Mouse (Mus musculus) CH12.LX (cell line): Measurements from ENCODE around the gene Hoxd1. TPM values are rescaled to one million over a fixed set of nuclear protein-coding genes. Genes with fewer than 3 reads are reported as not detected.

Experiments used
- DNase-seq: peaks from one replicate; pipeline ENCODE4 v3.0.0-alpha.2; 2013; ENCODE audit errors: extremely low read depth
- H3K27ac ChIP-seq: 2 replicates; pipeline ENCODE4 v1.5.1; 2012; ENCODE audit warnings: low read depth, mild to moderate bottlenecking, control low read depth, moderate library complexity; ENCODE audit not compliant: insufficient read depth
- H3K27me3 ChIP-seq: replicated peaks from 2 replicates; pipeline ENCODE3; 2012; ENCODE audit warnings: inconsistent platforms
- H3K36me3 ChIP-seq, 2 experiments: replicated peaks in 1 of 2; 2 replicates each; pipeline versions ENCODE3 to v1.6.1; 2012; ENCODE audit warnings: inconsistent platforms in 1 of 2, low read length in 1 of 2, mild to moderate bottlenecking in 1 of 2, mixed read lengths in 1 of 2, moderate library complexity in 1 of 2; ENCODE audit not compliant: control insufficient read depth in 1 of 2, insufficient read depth in 1 of 2
- H3K4me1 ChIP-seq, 2 experiments: 2 replicates each; pipeline ENCODE4 v1.6.1; 2012; ENCODE audit warnings: inconsistent platforms in 1 of 2, moderate library complexity in 1 of 2; ENCODE audit not compliant: insufficient read depth in 2 of 2, control insufficient read depth in 1 of 2
- H3K4me2 ChIP-seq: 2 replicates; pipeline ENCODE4 v1.6.1; 2012; ENCODE audit warnings: low read depth, mild to moderate bottlenecking, control low read depth; ENCODE audit not compliant: poor library complexity, insufficient read depth, severe bottlenecking
- H3K4me3 ChIP-seq, 3 experiments: fragments of 150-350 bp in 1 of 3; sonication (generic) in 1 of 3; replicated peaks in 1 of 3; 2 replicates each; pipeline versions ENCODE3 to v1.5.1; 2011 to 2012; ENCODE audit warnings: low read depth in 2 of 3, low read length in 2 of 3, mild to moderate bottlenecking in 2 of 3, moderate library complexity in 2 of 3, control low read depth in 1 of 3, improper control_type of control experiment in 1 of 3, inconsistent platforms in 1 of 3, mixed read lengths in 1 of 3; ENCODE audit not compliant: poor library complexity in 1 of 3
- H3K79me2 ChIP-seq: replicated peaks from 2 replicates; pipeline ENCODE4 v1.6.1; 2012; ENCODE audit warnings: mild to moderate bottlenecking, moderate library complexity; ENCODE audit not compliant: control insufficient read depth, poor library complexity, insufficient read depth, severe bottlenecking; ENCODE audit errors: extremely low read depth
- H3K9ac ChIP-seq: 2 replicates; pipeline ENCODE4 v1.6.1; 2012; ENCODE audit warnings: low read depth, mild to moderate bottlenecking, control low read depth, moderate library complexity; ENCODE audit not compliant: insufficient read depth
- H3K9me3 ChIP-seq: replicated peaks from 2 replicates; pipeline ENCODE3; 2012; ENCODE audit warnings: low read length, inconsistent platforms, mixed read lengths
- CHD1 ChIP-seq: IDR thresholded peaks from 2 replicates; pipeline ENCODE4 v1.6.1; 2012; ENCODE audit warnings: low read depth, low read length, improper control_type of control experiment, inconsistent platforms
- CHD2 ChIP-seq: IDR thresholded peaks from 2 replicates; pipeline ENCODE4 v1.6.1; 2011; ENCODE audit warnings: low read length, improper control_type of control experiment
- E2F4 ChIP-seq: IDR thresholded peaks from 2 replicates; pipeline ENCODE4 v1.6.1; 2011; ENCODE audit warnings: low read depth, low read length, improper control_type of control experiment; ENCODE audit not compliant: insufficient replicate concordance
- EP300 ChIP-seq: IDR thresholded peaks from 2 replicates; pipeline ENCODE4 v1.6.1; 2011; ENCODE audit warnings: low read length, improper control_type of control experiment
- ETS1 ChIP-seq: conservative IDR thresholded peaks from 2 replicates; pipeline ENCODE4 v1.6.1; 2012; ENCODE audit warnings: low read depth, mild to moderate bottlenecking, inconsistent platforms, low read length, improper control_type of control experiment, moderate library complexity
- GABPA ChIP-seq: IDR thresholded peaks from 2 replicates; pipeline ENCODE4 v1.6.1; 2012; ENCODE audit warnings: low read depth, low read length, improper control_type of control experiment, inconsistent platforms; ENCODE audit not compliant: insufficient replicate concordance
- KAT2A ChIP-seq: IDR thresholded peaks from 2 replicates; pipeline ENCODE4 v1.6.1; 2012; ENCODE audit warnings: low read length, improper control_type of control experiment, inconsistent platforms; ENCODE audit not compliant: insufficient replicate concordance
- MAX ChIP-seq: IDR thresholded peaks from 2 replicates; pipeline ENCODE4 v1.6.1; 2011; ENCODE audit warnings: low read length, improper control_type of control experiment
- NELFE ChIP-seq: IDR thresholded peaks from 2 replicates; pipeline ENCODE4 v1.6.1; 2011; ENCODE audit warnings: low read depth, low read length, improper control_type of control experiment
- NRF1 ChIP-seq: IDR thresholded peaks from 2 replicates; pipeline ENCODE4 v1.6.1; 2014; ENCODE audit warnings: low read depth, mild to moderate bottlenecking, inconsistent platforms, low read length, improper control_type of control experiment, moderate library complexity
- PAX5 ChIP-seq: IDR thresholded peaks from 2 replicates; pipeline ENCODE4 v1.6.1; 2012; ENCODE audit warnings: low read length, inconsistent platforms, mixed read lengths
- POLR2A ChIP-seq: IDR thresholded peaks from 2 replicates; pipeline ENCODE4 v1.6.1; 2011; ENCODE audit warnings: low read depth, mild to moderate bottlenecking, improper control_type of control experiment, low read length
- POLR2AphosphoS2 ChIP-seq: IDR thresholded peaks from 2 replicates; pipeline ENCODE4 v1.6.1; 2011; ENCODE audit warnings: low read depth, low read length, improper control_type of control experiment
- RAD21 ChIP-seq: IDR thresholded peaks from 2 replicates; pipeline ENCODE4 v1.6.1; 2011; ENCODE audit warnings: low read depth, mild to moderate bottlenecking, low read length, improper control_type of control experiment, moderate library complexity
- UBTF ChIP-seq: IDR thresholded peaks from 2 replicates; pipeline ENCODE4 v1.6.1; 2012; ENCODE audit warnings: low read depth, mild to moderate bottlenecking, inconsistent platforms, low read length, improper control_type of control experiment, moderate library complexity
- USF1 ChIP-seq: IDR thresholded peaks from 2 replicates; pipeline ENCODE4 v1.6.1; 2014; ENCODE audit warnings: low read depth, mild to moderate bottlenecking, inconsistent platforms, low read length, improper control_type of control experiment
- ZC3H11A ChIP-seq: IDR thresholded peaks from 2 replicates; pipeline ENCODE4 v1.6.1; 2012; ENCODE audit warnings: low read depth, mild to moderate bottlenecking, inconsistent platforms, low read length, improper control_type of control experiment
- ZKSCAN1 ChIP-seq: IDR thresholded peaks from 2 replicates; pipeline ENCODE4 v1.6.1; 2012; ENCODE audit warnings: low read depth, inconsistent platforms, low read length, improper control_type of control experiment, borderline replicate concordance
- dilution Hi-C: fragments of 300-500 bp; cut with MboI; formaldehyde crosslinking; loops from 2 replicates; pipeline ENCODE4 v1.14.3; 2020; ENCODE audit warnings: low sequenced_read_pairs; ENCODE audit not compliant: extremely low pct_unique_long_range_greater_than_20kb, extremely low pct_ligation_motif_present
- in situ Hi-C: fragments of 300-500 bp; cut with MboI; formaldehyde crosslinking; loops from 3 replicates; pipeline ENCODE4 v1.14.3; 2019; ENCODE audit warnings: low sequenced_read_pairs, low pct_ligation_motif_present, low pct_unique_long_range_greater_than_20kb, mixed read lengths
- polyA plus RNA-seq: library from polyadenylated mRNA; unstranded; fragments of >175 nt; gene quantifications from 2 replicates; pipeline ENCODE4 v1.2.1, GENCODE M21; 2012; ENCODE audit warnings: low read depth; ENCODE audit not compliant: insufficient read length
- total RNA-seq, 2 experiments: library from RNA; depleted of rRNA; stranded (reverse); fragments of 300-350 nt in 1 of 2; fragments of >200 nt in 1 of 2; gene quantifications; 2 replicates each; pipeline ENCODE4 v1.2.3; 2012 to 2014

Gene Hoxd1
- total and polyA plus RNA-seq, 3 experiments: not detected

DNA sequence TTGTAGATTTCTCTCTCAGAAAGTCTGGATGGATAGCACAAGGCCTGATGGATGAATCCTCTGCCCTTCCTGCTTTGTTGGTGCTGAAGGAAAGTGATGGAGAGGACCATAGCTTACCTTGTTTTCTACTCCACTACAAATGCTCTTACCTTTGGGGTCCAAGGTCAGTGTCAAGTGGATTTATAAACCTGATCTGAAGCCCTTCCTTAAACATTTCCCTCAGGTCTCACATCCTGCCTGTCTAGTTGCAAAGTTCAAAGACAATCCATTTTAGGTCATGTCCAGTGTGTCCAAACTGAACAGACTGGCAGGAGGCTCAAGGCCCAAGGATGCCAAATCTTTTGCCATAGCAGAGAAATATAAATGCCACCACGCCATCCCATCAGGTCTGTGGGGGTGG, 10.9 kb upstream of the Hoxd1 start:
- H3K4me2 ChIP-seq: no peak overlapping the region
- no peaks in the 10 kb centered on the region for H3K27me3 ChIP-seq
- no peak overlapping the region for H3K27ac ChIP-seq
- H3K4me1 ChIP-seq: peaks cover 0 to 12% of the 10 kb centered on the region in 2 experiments; a peak in 2 of 4 replicates
- no peak overlapping the region for H3K4me3 ChIP-seq
- peaks cover under 1 to 7% of the 10 kb centered on the region in 2 experiments for H3K36me3 ChIP-seq
- no peak for DNase-seq
- dilution Hi-C loops (no loop called here), in situ Hi-C loops (no loop called here)
- H3K79me2 ChIP-seq: no peaks in the 10 kb centered on the region
- H3K9me3 ChIP-seq: peaks cover under 1% of the 10 kb centered on the region
- no peak overlapping the region for H3K9ac ChIP-seq
- TF ChIP-seq KAT2A (no peak), GABPA (no peak), PAX5 (no peak), UBTF (no peak), E2F4 (no peak), ZC3H11A (no peak), CHD1 (no peak), ETS1 (no peak), NELFE (no peak), MAX (no peak), POLR2A (no peak)
- TF ChIP-seq, all 38 proteins: peak for 0

DNA sequence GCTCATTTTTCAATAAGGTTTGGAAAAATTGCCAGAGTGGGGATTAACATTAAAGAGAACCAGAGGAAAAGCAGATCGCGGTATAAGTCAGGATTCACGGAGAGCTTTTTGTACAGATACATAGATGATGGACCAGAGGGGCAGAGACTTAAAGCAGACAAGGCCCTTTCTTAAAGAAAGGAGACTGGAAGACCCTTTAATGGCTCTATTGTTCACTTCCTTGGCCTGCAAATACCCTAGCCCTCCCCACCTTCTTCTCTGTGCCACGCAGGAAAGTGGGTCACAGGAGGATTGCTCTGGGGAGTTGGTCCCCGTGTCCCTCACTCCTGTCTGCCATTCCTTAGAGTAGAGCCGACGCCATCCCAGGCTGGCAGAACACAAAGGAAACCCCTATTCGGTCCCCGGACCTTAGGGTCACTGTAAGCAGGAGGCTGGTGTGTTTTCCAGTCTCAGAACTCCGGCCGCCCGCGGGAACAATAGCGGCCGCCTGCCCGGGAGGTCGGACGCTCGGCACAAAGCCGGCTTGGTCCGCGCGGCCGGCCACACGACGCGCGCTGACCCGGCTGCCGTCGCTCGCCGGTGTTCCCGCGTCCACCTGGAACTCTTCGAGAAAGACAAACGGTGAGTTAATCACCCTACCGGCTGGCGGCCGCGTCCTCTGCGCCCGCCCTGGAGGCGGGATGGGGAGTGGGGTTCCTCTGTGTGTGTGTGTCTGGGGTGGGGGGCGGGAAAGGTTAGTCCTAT, 10.2 kb upstream of the Hoxd1 start:
- H3K9ac ChIP-seq: no peak overlapping the region
- H3K4me1 ChIP-seq: peaks cover 0 to 12% of the 10 kb centered on the region in 2 experiments; a peak in 2 of 4 replicates
- H3K36me3 ChIP-seq: peaks cover 0 to under 1% of the 10 kb centered on the region in 2 experiments
- H3K4me2 ChIP-seq: no peak overlapping the region
- TF ChIP-seq POLR2AphosphoS2 (no peak), EP300 (no peak), E2F4 (no peak), RAD21 (no peak), GABPA (no peak), USF1 (no peak), CHD1 (no peak), ZKSCAN1 (no peak), CHD2 (no peak), ETS1 (no peak), UBTF (no peak), NRF1 (no peak), NELFE (no peak)
- H3K9me3 ChIP-seq: no peaks in the 10 kb centered on the region
- no peak for DNase-seq
- H3K4me3 ChIP-seq: no peak overlapping the region
- no peaks in the 10 kb centered on the region for H3K79me2 ChIP-seq
- no peaks in the 10 kb centered on the region for H3K27me3 ChIP-seq
- no peak overlapping the region for H3K27ac ChIP-seq
- in situ Hi-C loops: no loop called here
- dilution Hi-C loops: no loop called here
